Mouse (Mus musculus) retina, postnatal 1 day (tissue): ENCODE measurements around the gene Gpc6.

Experiments used
- DNase-seq: peaks from one replicate; pipeline ENCODE4 v3.0.0-alpha.2; 2012

Gpc6 gene

GRCm38 (mm10) chr14:117245631-117246030 is 320.5 kb downstream of the Gpc6 start:
- DNase-seq = no peak

DNA sequence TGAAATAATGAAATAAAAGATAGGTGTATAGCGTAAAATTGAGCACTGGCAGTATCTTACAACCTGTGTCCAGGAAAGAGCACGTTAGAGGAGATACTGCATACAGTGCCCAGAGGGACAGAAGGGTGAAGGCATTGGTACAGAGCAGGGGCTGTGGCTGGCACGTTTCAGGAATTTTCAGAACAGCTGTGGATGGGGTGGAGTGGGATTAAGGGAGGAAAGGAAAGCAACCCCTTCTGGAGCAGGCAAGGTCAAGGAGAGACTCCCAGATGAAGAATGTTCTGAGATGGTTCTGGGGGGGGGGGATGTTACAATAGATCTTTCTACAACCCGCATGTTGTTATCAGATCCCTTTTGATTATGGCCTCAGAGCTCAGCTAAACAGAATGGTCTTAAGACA is 331.1 kb downstream of the Gpc6 start:
- DNase-seq = no peak

DNA sequence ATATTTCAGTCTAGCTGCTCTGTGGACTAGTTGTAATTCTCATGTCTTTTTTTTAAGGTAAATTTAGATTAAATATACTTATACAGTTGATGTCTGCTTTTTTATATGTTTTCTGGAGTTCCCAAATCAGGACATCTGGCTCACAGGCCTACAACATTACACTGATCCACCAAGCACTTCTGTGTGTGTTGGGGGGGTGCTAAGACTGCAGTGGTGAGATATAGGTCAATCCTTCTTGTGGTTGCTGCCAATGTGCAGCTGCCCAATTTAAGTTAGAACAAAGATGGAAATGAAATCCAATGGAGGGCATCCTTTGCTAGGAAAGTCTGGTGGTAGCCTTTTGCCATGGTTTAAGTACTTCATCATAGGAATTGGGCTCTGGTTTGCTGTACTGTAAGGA is 340.5 kb downstream of the Gpc6 start:
- DNase-seq = peak; percentile 29

- DNase-seq = no peak
Measured at GRCm38 (mm10) chr14:117267823-117268601, 342.9 kb downstream of the Gpc6 start.

- no peak for DNase-seq
Measured at GRCm38 (mm10) chr14:117283631-117284030, 358.5 kb downstream of the Gpc6 start.

- DNase-seq = no peak
Measured at GRCm38 (mm10) chr14:117293746-117294145, 368.6 kb downstream of the Gpc6 start.

- DNase-seq = no peak
Measured at GRCm38 (mm10) chr14:117296207-117296838, 371.2 kb downstream of the Gpc6 start.

DNA sequence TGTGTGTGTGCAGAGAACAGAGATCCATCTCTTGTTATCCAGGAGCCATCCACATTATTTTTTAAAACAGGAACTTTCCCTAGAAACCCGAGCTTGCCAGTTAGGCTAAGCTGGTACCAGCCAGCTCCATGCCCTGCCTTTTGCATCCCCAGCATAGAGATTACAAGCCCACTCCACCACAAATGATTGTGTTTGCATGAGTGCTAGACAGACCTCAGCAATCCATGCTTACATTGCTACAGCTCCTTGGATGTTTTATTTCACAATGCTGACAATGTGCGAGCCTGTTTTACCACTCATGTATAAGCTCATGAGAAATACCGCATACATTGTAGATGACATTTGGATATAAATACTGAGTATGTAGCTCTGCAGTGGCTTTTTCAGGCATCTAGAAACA is 375.9 kb downstream of the Gpc6 start:
- DNase-seq = no peak

- no peak for DNase-seq
Measured at GRCm38 (mm10) chr14:117303901-117304722, 379.0 kb downstream of the Gpc6 start.

DNA sequence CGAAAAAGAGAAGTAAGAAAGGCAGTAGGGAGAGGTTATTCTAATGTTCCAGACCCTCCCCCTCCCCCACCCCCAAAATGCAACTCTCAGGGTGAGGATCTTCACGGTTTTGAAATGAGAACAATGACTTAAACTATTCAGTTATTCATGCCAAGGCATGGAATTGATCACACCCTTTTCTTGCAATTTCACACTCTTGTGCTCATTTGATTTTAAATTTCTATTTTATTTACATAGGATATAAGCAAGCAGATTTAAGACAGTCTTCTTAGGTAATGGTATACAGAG is 379.6 kb downstream of the Gpc6 start:
- DNase-seq = no peak

- peak; percentile 36 for DNase-seq
Measured at GRCm38 (mm10) chr14:117309997-117310520, 384.9 kb downstream of the Gpc6 start.

- DNase-seq = no peak
Measured at GRCm38 (mm10) chr14:117324214-117324613, 399.1 kb downstream of the Gpc6 start.

DNA sequence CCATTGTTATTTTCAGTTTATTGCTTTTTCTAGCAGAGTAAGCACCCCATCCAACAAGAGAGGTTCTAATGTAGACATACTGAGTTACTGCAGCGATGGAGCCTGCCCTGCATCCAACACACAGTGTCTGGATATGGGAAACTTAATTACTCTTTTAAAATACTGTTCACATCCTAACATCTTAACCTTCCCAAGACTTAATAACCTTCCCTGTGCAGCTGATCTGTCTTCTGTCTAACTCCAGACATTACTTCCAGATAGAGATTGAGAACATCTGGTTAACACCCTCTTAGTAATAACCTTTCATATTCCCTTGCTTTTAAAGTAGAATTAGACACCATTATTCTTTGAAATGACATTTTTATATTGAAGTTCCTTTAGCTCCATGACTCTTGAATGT is 407.1 kb downstream of the Gpc6 start:
- no peak for DNase-seq

DNA sequence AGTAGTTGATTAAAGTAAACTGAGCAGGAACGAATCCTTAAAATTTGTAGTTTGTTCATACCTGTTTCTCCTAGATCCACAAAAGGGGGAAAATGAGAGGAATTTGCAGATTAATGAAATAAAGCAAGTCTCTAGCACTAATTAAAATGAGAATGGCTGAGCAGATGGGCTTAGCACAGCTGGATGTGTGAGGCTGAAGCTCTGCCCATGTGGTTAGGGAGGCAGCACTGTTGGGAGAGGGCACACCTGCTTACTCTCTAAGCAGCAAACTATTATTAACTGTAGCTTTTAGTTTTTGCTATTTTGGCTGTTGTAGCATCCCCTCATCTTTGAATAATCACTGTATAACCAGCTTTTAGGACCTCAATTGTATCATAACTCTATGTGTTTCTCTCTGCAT is 412.2 kb downstream of the Gpc6 start:
- DNase-seq = no peak

DNA sequence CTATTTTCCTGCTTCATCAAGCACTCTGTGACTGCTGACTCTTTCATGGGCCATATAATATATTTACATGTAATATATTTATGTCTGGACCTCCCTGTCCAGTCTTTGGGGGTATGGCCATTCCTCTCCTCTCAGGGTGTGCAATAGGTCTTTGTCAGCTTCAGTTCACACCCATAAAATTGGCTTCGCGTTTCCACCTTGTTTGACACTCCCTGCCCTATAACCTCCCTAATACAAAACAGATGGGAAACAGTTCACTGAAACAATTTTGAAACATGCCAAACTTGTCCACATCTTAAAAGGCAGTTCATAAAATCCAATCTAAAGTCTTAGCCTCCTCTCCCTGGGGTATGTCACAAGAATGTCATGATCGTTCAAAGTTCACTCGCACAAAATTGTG is 415.4 kb downstream of the Gpc6 start:
- no peak for DNase-seq

DNA sequence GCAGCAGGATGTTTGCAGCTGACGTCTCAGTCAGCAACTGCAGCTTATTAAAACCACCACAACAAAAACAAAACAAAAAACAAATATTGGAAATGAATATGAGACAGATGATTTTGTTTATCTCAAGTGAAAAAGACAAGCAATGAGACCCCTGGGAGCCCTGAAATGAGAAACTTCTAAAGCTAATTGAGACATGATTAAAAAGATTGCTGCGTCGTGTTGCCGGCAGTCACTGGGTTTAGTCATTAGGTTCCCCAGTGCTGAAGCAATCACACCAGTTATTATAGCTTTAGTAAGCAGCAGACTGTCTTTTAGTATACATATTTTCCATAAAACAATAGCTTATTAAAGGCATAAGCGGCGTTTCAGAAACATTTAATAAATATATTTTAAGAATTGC is 419.4 kb downstream of the Gpc6 start:
- DNase-seq = no peak

GRCm38 (mm10) chr14:117346372-117346885 is 421.3 kb downstream of the Gpc6 start:
- DNase-seq = peak; percentile 42

DNA sequence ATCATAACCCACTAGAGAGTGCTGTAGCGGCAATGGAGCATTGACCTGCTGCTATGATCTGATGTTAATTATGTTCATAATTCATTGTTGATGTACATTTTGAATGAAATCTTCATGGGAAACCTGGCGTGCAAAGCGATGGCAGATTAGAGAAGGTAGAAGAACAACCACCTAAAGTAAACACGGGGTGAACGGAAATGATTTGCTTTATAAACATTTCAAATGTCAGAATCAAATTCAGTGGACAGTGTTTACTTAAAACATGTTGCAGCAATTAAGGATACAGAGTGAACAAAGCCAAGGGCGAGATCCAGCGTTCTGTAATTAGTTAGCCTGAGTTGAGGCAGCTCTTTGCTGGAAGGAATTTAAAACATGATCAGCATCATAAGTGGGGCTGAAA is 426.2 kb downstream of the Gpc6 start:
- no peak for DNase-seq

DNA sequence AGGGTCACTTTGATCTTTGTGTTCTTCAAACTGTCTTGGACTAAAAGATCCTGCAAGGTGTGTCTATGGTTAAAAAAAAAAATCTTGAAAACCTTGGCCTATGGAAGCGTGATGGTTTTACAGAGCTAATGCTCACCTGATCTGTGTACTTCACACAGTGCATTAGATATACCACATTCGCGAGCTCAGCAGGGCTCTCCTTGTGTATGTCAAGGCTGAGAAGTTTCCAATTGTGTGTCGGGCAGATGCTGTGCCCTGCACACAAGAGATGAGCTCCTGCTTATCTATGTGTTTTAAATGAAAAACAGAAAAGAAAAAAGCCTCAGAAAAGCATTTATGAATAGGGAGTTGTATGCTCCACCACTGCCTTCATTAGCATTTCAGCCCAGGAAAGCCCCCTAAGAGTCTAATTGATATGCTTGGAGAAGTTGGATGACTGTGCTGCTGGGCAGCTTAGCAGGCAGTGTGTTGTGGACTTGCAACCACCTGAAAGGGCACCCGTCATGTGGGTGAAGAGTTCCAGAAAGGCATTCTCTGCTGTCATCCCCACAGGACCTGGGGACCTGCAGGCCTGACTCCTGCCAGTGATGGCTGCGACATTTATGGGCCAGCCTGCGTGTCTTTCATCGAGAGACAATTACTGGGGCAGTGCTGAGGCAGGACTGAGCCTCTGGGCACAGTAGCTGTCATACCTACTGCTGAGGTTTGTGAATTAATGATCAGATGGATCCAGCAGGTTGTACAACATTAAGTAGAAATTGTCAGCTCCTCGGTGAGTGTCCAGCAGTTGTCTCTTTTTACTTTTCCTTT is 436.2 kb downstream of the Gpc6 start:
- DNase-seq = no peak

GRCm38 (mm10) chr14:117361965-117362309 is 436.8 kb downstream of the Gpc6 start:
- no peak for DNase-seq

DNA sequence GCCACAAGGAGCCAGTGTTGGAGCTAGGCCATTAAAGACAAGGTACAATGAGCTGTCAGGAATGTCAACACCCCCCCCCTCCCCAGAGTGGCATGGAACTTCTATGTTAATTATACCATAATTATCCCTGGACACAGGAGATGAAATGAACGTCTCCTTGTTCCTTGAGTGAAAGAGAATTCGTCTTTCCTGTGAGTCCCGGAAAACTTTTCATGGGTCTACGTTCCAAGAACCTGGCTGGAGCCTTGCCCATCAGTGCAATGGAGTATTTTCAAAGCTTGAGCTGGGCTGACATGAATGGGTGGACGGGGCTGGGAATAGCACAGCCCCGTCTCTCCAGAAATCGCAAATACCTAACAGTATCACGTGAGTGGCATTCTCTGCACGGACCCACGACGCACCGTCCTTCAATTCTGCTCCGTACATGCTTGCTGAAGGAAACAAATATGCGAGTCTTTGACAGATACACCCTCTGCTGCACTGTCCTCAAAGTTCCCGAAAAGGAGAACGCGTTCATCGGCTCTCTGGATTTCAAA is 444.3 kb downstream of the Gpc6 start:
- DNase-seq = no peak

DNA sequence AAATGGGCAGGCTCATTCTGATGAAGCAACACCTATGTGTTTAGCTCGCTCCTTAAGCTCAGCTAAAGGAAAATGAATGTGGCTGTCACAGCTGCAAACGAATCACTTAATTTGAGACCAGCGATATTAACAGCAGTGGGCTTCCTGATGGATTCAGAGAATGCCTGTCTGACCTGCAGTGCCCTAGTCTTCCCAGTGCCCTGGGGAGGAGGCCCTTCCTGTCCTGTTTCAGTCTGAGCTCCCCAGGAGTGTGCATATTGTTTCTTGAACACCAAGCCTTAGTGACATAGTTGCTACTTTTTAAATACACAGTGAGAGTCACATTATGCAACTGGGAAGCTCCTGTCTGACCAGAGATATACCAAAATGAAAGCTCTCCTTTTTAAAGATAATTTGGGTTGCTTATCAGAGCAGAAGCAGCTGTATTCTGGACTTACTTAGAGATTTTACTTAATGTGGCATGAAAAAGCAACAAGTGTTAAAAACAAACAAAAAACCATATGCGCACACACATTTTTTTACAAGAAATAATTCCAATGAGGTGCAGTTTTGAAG is 451.8 kb downstream of the Gpc6 start:
- no peak for DNase-seq
